Mouse (Mus musculus): ENCODE measurements at regions not wholly inside any gene's neighbourhood (a gene's known extent, or its start where the extent isn't known, plus 50 kb on each side); places are given as distances from the start of the nearest gene placed in this dataset.
A peak's percentile ranks its signal among the peaks of the same experiment; 100 is the strongest.

DNA sequence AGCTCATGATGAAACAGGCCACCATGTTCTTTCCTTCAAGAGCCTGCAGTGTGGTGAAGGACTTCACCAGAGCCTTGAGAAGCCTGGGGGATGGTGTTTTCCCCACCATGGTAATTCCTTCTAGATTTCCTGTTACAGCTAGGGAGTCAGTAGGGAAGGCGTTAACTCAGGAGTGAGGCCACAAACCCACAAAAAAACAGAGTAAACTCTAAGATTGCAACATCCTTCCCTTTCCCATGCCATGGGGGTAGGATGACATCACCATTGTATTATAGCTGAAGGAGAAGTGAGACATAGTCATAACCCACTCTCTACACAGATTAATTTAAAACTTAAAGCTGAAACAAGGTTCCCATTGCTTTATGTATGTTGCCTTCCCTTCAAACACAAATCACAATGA, 218.7 kb upstream of the F930015N05Rik start:
- ATAC-seq: no peak
- H3K9ac ChIP-seq (replicated peaks; ENCODE audit: low read length): no peak overlapping the region
- H3K27ac ChIP-seq: no peak overlapping the region
- no peaks in the 10 kb centered on the region for H3K4me1 ChIP-seq (ENCODE audit: insufficient read depth, low read length)
- no peaks in the 10 kb centered on the region for H3K36me3 ChIP-seq (ENCODE audit: insufficient read depth, low read length)
- H3K4me3 ChIP-seq (ENCODE audit: low read length): no peak overlapping the region
- TF ChIP-seq CTCF (IDR thresholded peaks at IDR 0.05; ENCODE audit: low read depth): no peak
- DNase-seq (ENCODE audit: low spot score): no peak
- WGBS: 85% methylated on average over 1 of the region's 1 CpGs
- H3K4me2 ChIP-seq (ENCODE audit: low read depth, low read length): no peak overlapping the region
- H3K27me3 ChIP-seq (ENCODE audit: insufficient read depth, low read length): no peaks in the 10 kb centered on the region
- H3K9me3 ChIP-seq (ENCODE audit: low read length): no peaks in the 10 kb centered on the region

- H3K36me3 ChIP-seq (ENCODE audit: insufficient read depth, low read length): no peaks in the 10 kb centered on the region
- ATAC-seq (no peak), DNase-seq (ENCODE audit: low spot score) (no peak)
- H3K27me3 ChIP-seq (ENCODE audit: insufficient read depth, low read length): no peaks in the 10 kb centered on the region
- no peaks in the 10 kb centered on the region for H3K4me1 ChIP-seq (ENCODE audit: insufficient read depth, low read length)
- no peak for TF ChIP-seq CTCF (IDR thresholded peaks at IDR 0.05; ENCODE audit: low read depth)
- H3K4me3 ChIP-seq (ENCODE audit: low read length): no peak overlapping the region
- no peak overlapping the region for H3K27ac ChIP-seq
- H3K9ac ChIP-seq (replicated peaks; ENCODE audit: low read length): no peak overlapping the region
- H3K9me3 ChIP-seq (ENCODE audit: low read length): no peaks in the 10 kb centered on the region
- 35% methylated on average over 6 of the region's 6 CpGs for WGBS
- H3K4me2 ChIP-seq (ENCODE audit: low read depth, low read length): no peak overlapping the region
Measured at GRCm38 (mm10) chr11:64663166-64663565, 226.7 kb upstream of the F930015N05Rik start.

DNA sequence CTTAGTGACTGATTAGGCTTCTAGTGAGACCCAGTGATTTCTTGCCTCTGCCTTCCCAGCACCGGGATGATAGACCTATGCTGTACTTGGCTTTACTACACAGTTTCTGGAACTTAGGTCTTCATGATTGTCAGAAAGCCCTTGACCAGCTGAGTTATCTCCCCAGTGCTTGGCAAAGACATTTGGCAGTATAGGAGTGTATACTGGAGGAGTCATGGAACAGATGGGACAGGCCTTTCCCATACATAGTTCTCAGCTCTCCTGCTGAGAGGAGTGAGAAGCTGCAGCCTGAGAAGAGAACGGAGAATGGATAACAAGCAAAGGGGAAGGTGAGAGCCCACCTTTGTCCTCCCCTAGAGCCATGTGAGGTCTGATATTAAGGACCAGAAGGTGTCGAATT, 230.6 kb upstream of the F930015N05Rik start:
- ATAC-seq: no peak
- no peaks in the 10 kb centered on the region for H3K36me3 ChIP-seq (ENCODE audit: insufficient read depth, low read length)
- H3K27ac ChIP-seq: no peak overlapping the region
- no peak overlapping the region for H3K4me2 ChIP-seq (ENCODE audit: low read depth, low read length)
- TF ChIP-seq CTCF (IDR thresholded peaks at IDR 0.05; ENCODE audit: low read depth): no peak
- H3K4me1 ChIP-seq (ENCODE audit: insufficient read depth, low read length): no peaks in the 10 kb centered on the region; the same call in 1 of the 2 replicates
- no peak for DNase-seq (ENCODE audit: low spot score)
- H3K9me3 ChIP-seq (ENCODE audit: low read length): no peaks in the 10 kb centered on the region
- no peak overlapping the region for H3K4me3 ChIP-seq (ENCODE audit: low read length)
- no peak overlapping the region for H3K9ac ChIP-seq (replicated peaks; ENCODE audit: low read length)
- 71% methylated on average over 3 of the region's 3 CpGs for WGBS
- H3K27me3 ChIP-seq (ENCODE audit: insufficient read depth, low read length): no peaks in the 10 kb centered on the region

- H3K9ac ChIP-seq (replicated peaks; ENCODE audit: low read length): no peak overlapping the region
- no peak overlapping the region for H3K4me2 ChIP-seq (ENCODE audit: low read depth, low read length)
- ATAC-seq (no peak), DNase-seq (ENCODE audit: low spot score) (no peak)
- 67% methylated on average over 7 of the region's 7 CpGs for WGBS
- no peak overlapping the region for H3K27ac ChIP-seq
- no peak for TF ChIP-seq CTCF (IDR thresholded peaks at IDR 0.05; ENCODE audit: low read depth)
- H3K27me3 ChIP-seq (ENCODE audit: insufficient read depth, low read length): no peaks in the 10 kb centered on the region
- H3K9me3 ChIP-seq (ENCODE audit: low read length): no peaks in the 10 kb centered on the region
- no peak overlapping the region for H3K4me3 ChIP-seq (ENCODE audit: low read length)
- no peaks in the 10 kb centered on the region; the same call in 1 of the 2 replicates for H3K4me1 ChIP-seq (ENCODE audit: insufficient read depth, low read length)
- H3K36me3 ChIP-seq (ENCODE audit: insufficient read depth, low read length): no peaks in the 10 kb centered on the region
Measured at GRCm38 (mm10) chr11:64667521-64667920, 231.1 kb upstream of the F930015N05Rik start.

- Histone ChIP-seq H3K4me1 (ENCODE audit: insufficient read depth, low read length) (no peaks in the 10 kb centered on the region; the same call in 1 of the 2 replicates), H3K27ac (no peak overlapping the region), H3K36me3 (ENCODE audit: insufficient read depth, low read length) (no peaks in the 10 kb centered on the region), H3K9me3 (ENCODE audit: low read length) (no peaks in the 10 kb centered on the region), H3K4me3 (ENCODE audit: low read length) (no peak overlapping the region), H3K9ac (replicated peaks; ENCODE audit: low read length) (no peak overlapping the region), H3K4me2 (ENCODE audit: low read depth, low read length) (no peak overlapping the region), H3K27me3 (ENCODE audit: insufficient read depth, low read length) (no peaks in the 10 kb centered on the region)
- ATAC-seq (no peak), DNase-seq (ENCODE audit: low spot score) (peak; percentile 22)
- TF ChIP-seq CTCF (IDR thresholded peaks at IDR 0.05; ENCODE audit: low read depth): no peak
- WGBS: 37% methylated on average over 3 of the region's 3 CpGs
Measured at GRCm38 (mm10) chr11:64671898-64672297, 235.4 kb upstream of the F930015N05Rik start.

- WGBS: 51% methylated on average over 4 of the region's 4 CpGs
- no peak overlapping the region for H3K27ac ChIP-seq
- H3K4me2 ChIP-seq (ENCODE audit: low read depth, low read length): no peak overlapping the region
- no peak overlapping the region for H3K4me3 ChIP-seq (ENCODE audit: low read length)
- H3K9me3 ChIP-seq (ENCODE audit: low read length): no peaks in the 10 kb centered on the region
- DNase-seq (ENCODE audit: low spot score) (peak; percentile 12), ATAC-seq (no peak)
- H3K9ac ChIP-seq (replicated peaks; ENCODE audit: low read length): no peak overlapping the region
- no peaks in the 10 kb centered on the region for H3K27me3 ChIP-seq (ENCODE audit: insufficient read depth, low read length)
- H3K36me3 ChIP-seq (ENCODE audit: insufficient read depth, low read length): no peaks in the 10 kb centered on the region
- H3K4me1 ChIP-seq (ENCODE audit: insufficient read depth, low read length): no peaks in the 10 kb centered on the region; the same call in 1 of the 2 replicates
- no peak for TF ChIP-seq CTCF (IDR thresholded peaks at IDR 0.05; ENCODE audit: low read depth)
Measured at GRCm38 (mm10) chr11:64673546-64673945, 237.1 kb upstream of the F930015N05Rik start.

- ATAC-seq (no peak), DNase-seq (ENCODE audit: low spot score) (no peak)
- Histone ChIP-seq H3K4me3 (ENCODE audit: low read length) (no peak overlapping the region), H3K4me1 (ENCODE audit: insufficient read depth, low read length) (no peaks in the 10 kb centered on the region), H3K27ac (no peak overlapping the region), H3K9me3 (ENCODE audit: low read length) (no peaks in the 10 kb centered on the region), H3K9ac (replicated peaks; ENCODE audit: low read length) (no peak overlapping the region), H3K4me2 (ENCODE audit: low read depth, low read length) (no peak overlapping the region), H3K27me3 (ENCODE audit: insufficient read depth, low read length) (no peaks in the 10 kb centered on the region), H3K36me3 (ENCODE audit: insufficient read depth, low read length) (no peaks in the 10 kb centered on the region)
- WGBS: 68% methylated on average over 1 of the region's 1 CpGs
- no peak for TF ChIP-seq CTCF (IDR thresholded peaks at IDR 0.05; ENCODE audit: low read depth)
Measured at GRCm38 (mm10) chr11:64703776-64704175, 267.3 kb upstream of the F930015N05Rik start.
